Mouse (Mus musculus) intestine, postnatal 0 days (tissue): ENCODE measurements around the gene Gm4869. TPM values are rescaled to one million over a fixed set of nuclear protein-coding genes. Genes with fewer than 3 reads are reported as not detected.
A peak's percentile ranks its signal among the peaks of the same experiment; 100 is the strongest.

Source experiments
- ATAC-seq: fragments of 200-750 bp; cut with Nextera tagmentation; 2 replicates; pipeline ENCODE4 v1.8.0; 2017; ENCODE audit warnings: mild to moderate bottlenecking, moderate TSS enrichment, moderate library complexity
- H3K27ac ChIP-seq: fragments of 300-500 bp; sonication (generic); 2 replicates; pipeline ENCODE4 v1.5.1; 2014; ENCODE audit warnings: mild to moderate bottlenecking, low read depth, low read length, moderate library complexity
- H3K27me3 ChIP-seq: fragments of 300-500 bp; sonication (generic); replicated peaks from 2 replicates; pipeline ENCODE4 v1.6.1; 2014; ENCODE audit warnings: low read length, mixed read lengths; ENCODE audit not compliant: control insufficient read depth, insufficient read depth
- H3K36me3 ChIP-seq: fragments of 300-500 bp; sonication (generic); 2 replicates; pipeline ENCODE4 v1.6.1; 2014; ENCODE audit warnings: mild to moderate bottlenecking, moderate library complexity; ENCODE audit not compliant: control insufficient read depth, insufficient read depth
- H3K4me1 ChIP-seq: fragments of 300-500 bp; sonication (generic); replicated peaks from 2 replicates; pipeline ENCODE4 v1.6.1; 2014; ENCODE audit warnings: antibody characterized with exemption, low read length, mixed read lengths; ENCODE audit not compliant: control insufficient read depth, insufficient read depth
- H3K4me2 ChIP-seq: fragments of 300-500 bp; sonication (generic); replicated peaks from 2 replicates; pipeline ENCODE4 v1.6.1; 2014; ENCODE audit warnings: low read depth, mild to moderate bottlenecking, moderate library complexity
- H3K4me3 ChIP-seq: fragments of 300-500 bp; sonication (generic); 2 replicates; pipeline ENCODE4 v1.5.1; 2014; ENCODE audit warnings: low read depth, low read length
- H3K9ac ChIP-seq: fragments of 300-500 bp; sonication (generic); 2 replicates; pipeline ENCODE4 v1.6.1; 2014; ENCODE audit warnings: mild to moderate bottlenecking, low read depth, low read length
- H3K9me3 ChIP-seq: fragments of 300-500 bp; sonication (generic); 2 replicates; pipeline ENCODE4 v1.6.1; 2016; ENCODE audit warnings: mixed run types; ENCODE audit not compliant: control insufficient read depth
- CTCF ChIP-seq: sonication (generic); IDR thresholded peaks from 2 replicates; pipeline ENCODE4 v1.5.1; 2016; ENCODE audit warnings: low read depth, mild to moderate bottlenecking, control low read depth, antibody characterized with exemption, moderate library complexity
- WGBS: fragments of 180-500 bp; shearing (Covaris S2); extraction: QIAGEN DNeasy Blood & Tissue Kit; methylation state at CpG from one replicate; pipeline ENCODE4 v1.1.7; 2014; 5-methylcytosine and 5-hydroxymethylcytosine counted together
- polyA plus RNA-seq: library from polyadenylated mRNA; unstranded; fragments of >200 nt; fragmentation: Nextera tagmentation; extraction: Ambion mirVana; gene quantifications from 2 replicates; pipeline ENCODE4 v1.2.1, GENCODE M21; 2015

Gene Gm4869
- polyA plus RNA-seq, 1 experiment from 2014 or later: 0.05 TPM

GRCm38 (mm10) chr5:140513921-140514320 is 68.5 kb downstream of the Gm4869 start:
- no peak for ATAC-seq
- no peak for TF ChIP-seq CTCF

DNA sequence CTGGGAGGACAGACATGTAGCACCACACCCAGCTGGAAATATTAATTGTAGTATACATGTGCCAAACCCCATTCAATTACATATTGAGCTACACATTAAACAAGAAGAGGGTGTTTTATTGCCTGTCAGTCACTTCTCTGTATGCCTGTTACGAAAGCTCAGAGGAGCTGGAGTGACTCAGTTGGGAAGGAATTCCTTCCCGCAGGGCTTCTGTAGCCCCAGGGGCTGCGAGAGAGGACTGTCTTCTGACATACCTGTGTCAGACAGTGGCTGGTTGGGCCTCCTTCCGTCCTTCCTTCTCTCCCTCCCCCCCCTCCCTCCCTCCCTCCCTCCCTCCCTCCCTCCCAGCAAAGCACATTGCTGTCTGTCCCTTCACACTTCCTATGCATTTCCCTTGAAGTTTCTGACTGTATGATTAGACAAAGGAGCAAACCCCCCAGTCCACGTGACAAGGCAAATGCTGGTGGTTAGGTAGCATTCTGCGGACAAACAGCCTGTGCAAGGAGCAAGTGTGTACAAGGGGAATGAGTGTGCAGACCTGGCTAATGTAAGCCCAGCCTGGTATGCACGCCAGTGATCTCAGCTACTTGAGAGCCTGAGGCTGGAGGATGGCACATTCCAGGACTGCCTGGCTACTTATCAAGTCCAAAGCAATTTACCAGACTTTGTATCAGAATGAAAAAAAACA is 69.5 kb downstream of the Gm4869 start:
- Histone ChIP-seq H3K4me1 (peaks cover 4% of the 10 kb centered on the region; the same call in 1 of the 2 replicates), H3K27me3 (no peaks in the 10 kb centered on the region), H3K36me3 (no peaks in the 10 kb centered on the region), H3K4me2 (no peak overlapping the region), H3K9ac (no peak overlapping the region), H3K4me3 (no peak overlapping the region), H3K9me3 (no peaks in the 10 kb centered on the region), H3K27ac (peak overlapping the region; percentile 28; the same call in 1 of the 2 replicates)
- ATAC-seq: peak; percentile 61
- 19% methylated on average over 7 of the region's 7 CpGs for WGBS
- TF ChIP-seq CTCF: no peak

More at GRCm38 (mm10) chr5:140513921-140514320, 68.5 kb downstream of the Gm4869 start:
- Histone ChIP-seq H3K27me3 (no peaks in the 10 kb centered on the region), H3K4me3 (no peak overlapping the region), H3K9ac (no peak overlapping the region), H3K4me2 (no peak overlapping the region), H3K36me3 (no peaks in the 10 kb centered on the region), H3K9me3 (no peaks in the 10 kb centered on the region), H3K4me1 (peaks cover 4% of the 10 kb centered on the region; the same call in 1 of the 2 replicates), H3K27ac (0 out of 2 replicates have a peak overlapping the region, but pooled peaks have one; percentile 21)
- WGBS: 73% methylated on average over 8 of the region's 8 CpGs

GRCm38 (mm10) chr5:140517159-140517920 is 71.9 kb downstream of the Gm4869 start:
- TF ChIP-seq CTCF: no peak
- no peaks in the 10 kb centered on the region for H3K9me3 ChIP-seq
- no peak overlapping the region for H3K9ac ChIP-seq
- H3K36me3 ChIP-seq: no peaks in the 10 kb centered on the region
- 85% methylated on average over 21 of the region's 21 CpGs for WGBS
- no peak for ATAC-seq
- H3K4me3 ChIP-seq: no peak overlapping the region
- H3K4me2 ChIP-seq: no peak overlapping the region
- H3K4me1 ChIP-seq: peaks cover 4% of the 10 kb centered on the region; the same call in 1 of the 2 replicates
- peak overlapping the region; percentile 41; the same call in 1 of the 2 replicates for H3K27ac ChIP-seq
- H3K27me3 ChIP-seq: no peaks in the 10 kb centered on the region

GRCm38 (mm10) chr5:140517921-140518230 is 72.4 kb downstream of the Gm4869 start:
- Histone ChIP-seq H3K9ac (no peak overlapping the region), H3K27me3 (no peaks in the 10 kb centered on the region), H3K27ac (peak overlapping the region; percentile 41; the same call in 1 of the 2 replicates), H3K36me3 (no peaks in the 10 kb centered on the region), H3K9me3 (no peaks in the 10 kb centered on the region), H3K4me2 (no peak overlapping the region), H3K4me3 (no peak overlapping the region), H3K4me1 (peaks cover 4% of the 10 kb centered on the region; the same call in 1 of the 2 replicates)
- ATAC-seq: peak; percentile 67
- no peak for TF ChIP-seq CTCF
- WGBS: 37% methylated on average over 4 of the region's 4 CpGs

DNA sequence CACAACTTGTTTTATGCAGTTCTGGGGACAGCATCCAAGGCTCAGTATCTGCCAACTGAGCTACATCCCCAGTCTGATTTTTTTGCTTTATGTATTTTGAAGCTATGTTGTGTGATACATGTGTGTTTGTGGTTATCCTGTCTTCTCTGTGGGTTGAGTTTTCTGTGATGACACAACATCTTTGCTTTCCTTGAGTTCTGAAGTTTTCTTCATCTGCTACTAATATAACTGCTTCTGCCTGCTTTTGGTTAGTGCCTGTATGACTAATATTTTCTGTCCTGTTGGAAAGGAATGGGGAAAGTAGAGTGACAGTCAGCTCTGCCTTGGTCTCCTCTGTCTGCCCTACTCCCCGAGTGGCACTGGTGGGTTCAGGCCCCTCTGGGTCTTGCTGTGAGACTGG is 75.8 kb downstream of the Gm4869 start:
- no peak overlapping the region for H3K4me3 ChIP-seq
- no peaks in the 10 kb centered on the region for H3K9me3 ChIP-seq
- ATAC-seq: no peak
- no peak overlapping the region for H3K4me2 ChIP-seq
- peaks cover 15% of the 10 kb centered on the region; the same call in 1 of the 2 replicates for H3K36me3 ChIP-seq
- no peaks in the 10 kb centered on the region for H3K27me3 ChIP-seq
- H3K9ac ChIP-seq: no peak overlapping the region
- H3K27ac ChIP-seq: no peak overlapping the region
- 100% methylated on average over 1 of the region's 1 CpGs for WGBS
- H3K4me1 ChIP-seq: no peaks in the 10 kb centered on the region
- TF ChIP-seq CTCF: no peak

DNA sequence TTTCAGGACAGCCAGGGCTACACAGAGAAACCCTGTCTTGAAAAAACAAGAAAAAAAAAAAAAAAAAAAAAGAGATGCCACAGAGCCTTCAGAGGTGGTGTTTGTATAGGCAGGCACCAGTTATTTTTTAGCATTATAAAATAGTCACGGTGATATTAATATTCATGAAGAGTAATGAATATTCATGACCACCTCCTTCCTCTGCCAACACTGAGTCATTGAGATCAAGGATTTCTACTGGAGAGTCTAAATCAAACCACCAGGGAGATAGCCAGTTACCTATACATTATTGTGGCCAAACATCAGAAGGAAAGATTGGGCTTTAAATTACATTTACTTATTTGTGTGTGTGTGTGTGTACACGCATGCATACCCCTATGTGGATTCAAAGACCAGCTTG is 81.3 kb downstream of the Gm4869 start:
- no peaks in the 10 kb centered on the region for H3K9me3 ChIP-seq
- H3K4me2 ChIP-seq: no peak overlapping the region
- H3K9ac ChIP-seq: no peak overlapping the region
- TF ChIP-seq CTCF: no peak
- H3K4me1 ChIP-seq: no peaks in the 10 kb centered on the region
- no peak overlapping the region for H3K4me3 ChIP-seq
- ATAC-seq: no peak
- WGBS: 95% methylated on average over 2 of the region's 2 CpGs
- peaks cover 15% of the 10 kb centered on the region; the same call in 1 of the 2 replicates for H3K36me3 ChIP-seq
- H3K27ac ChIP-seq: no peak overlapping the region
- no peaks in the 10 kb centered on the region for H3K27me3 ChIP-seq
